In genomic region chr2:119896553-119897089, GRCm38 (mm10) we compare ENCODE assay signal across 8 mouse cellular contexts. TPM values are rescaled to one million over a fixed set of nuclear protein-coding genes. Genes with fewer than 3 reads are reported as not detected.
DNase-seq lines count a peak whose midpoint lies in the region; ATAC-seq and TF ChIP-seq lines count a peak whose summit lies in the region.

No protein-coding gene starts in this region.

- H3K4me3 ChIP-seq in forebrain, embryonic 16.5 days (replicated peaks; ENCODE audit: low read length) = peak overlapping the region; percentile 73
- H3K4me3 ChIP-seq in limb, embryonic 14.5 days (replicated peaks; ENCODE audit: low read length) = peak overlapping the region; percentile 50
- peak overlapping the region; percentile 53 for H3K4me3 ChIP-seq in neural tube, embryonic 12.5 days

- H3K36me3 ChIP-seq in forebrain, embryonic 16.5 days (ENCODE audit: control insufficient read depth, insufficient read depth) = no peaks in the 10 kb centered on the region
- no peaks in the 10 kb centered on the region for H3K36me3 ChIP-seq in limb, embryonic 14.5 days (ENCODE audit: control insufficient read depth, insufficient read depth, low read length)
- H3K36me3 ChIP-seq in neural tube, embryonic 12.5 days = 0 out of 2 replicates have a peak, but pooled peaks cover 2% of the 10 kb centered on the region

- H3K9me3 ChIP-seq in forebrain, embryonic 16.5 days (ENCODE audit: control insufficient read depth, low read length) = no peaks in the 10 kb centered on the region
- H3K9me3 ChIP-seq in limb, embryonic 14.5 days (ENCODE audit: control insufficient read depth, low read length) = no peaks in the 10 kb centered on the region
- no peaks in the 10 kb centered on the region for H3K9me3 ChIP-seq in neural tube, embryonic 12.5 days

- DNase-seq in thymus, postnatal 25 days = peak; percentile 2
- no peak for DNase-seq in thymus, postnatal 36 days
- no peak for DNase-seq in limb, embryonic 14.5 days (ENCODE audit: low spot score)
- no peak for DNase-seq in urinary bladder, postnatal 10 days (ENCODE audit: low spot score)
- no peak for DNase-seq in left cerebral cortex, postnatal 10 days (ENCODE audit: extremely low spot score in 1 of 2, low spot score in 2 of 2)
- DNase-seq in urinary bladder, postnatal 14 days (ENCODE audit: low spot score) = no peak

- peak overlapping the region; percentile 96 for H3K4me2 ChIP-seq in forebrain, embryonic 16.5 days (ENCODE audit: low read length)
- H3K4me2 ChIP-seq in limb, embryonic 14.5 days (replicated peaks; ENCODE audit: low read depth, low read length, severe bottlenecking) = peak overlapping the region; percentile 89
- peak overlapping the region; percentile 77 for H3K4me2 ChIP-seq in neural tube, embryonic 12.5 days (replicated peaks)

- no peak; the same call in 1 of the 2 replicates for TF ChIP-seq POLR2A in limb, embryonic 14.5 days (IDR thresholded peaks at IDR 0.05; ENCODE audit: borderline replicate concordance, extremely low read depth, insufficient read depth, insufficient read length)

- H3K27me3 ChIP-seq in forebrain, embryonic 16.5 days (replicated peaks; ENCODE audit: control insufficient read depth, insufficient read depth, low read length) = no peaks in the 10 kb centered on the region
- H3K27me3 ChIP-seq in limb, embryonic 14.5 days (ENCODE audit: control insufficient read depth, insufficient read depth, low read length) = no peaks in the 10 kb centered on the region
- no peaks in the 10 kb centered on the region for H3K27me3 ChIP-seq in neural tube, embryonic 12.5 days (replicated peaks)

- peak overlapping the region; percentile 68 for H3K9ac ChIP-seq in forebrain, embryonic 16.5 days (replicated peaks; ENCODE audit: low read depth, low read length)
- peak overlapping the region; percentile 60 for H3K9ac ChIP-seq in limb, embryonic 14.5 days (ENCODE audit: low read depth, low read length, severe bottlenecking)
- H3K9ac ChIP-seq in neural tube, embryonic 12.5 days = peak overlapping the region; percentile 58; the same call in 1 of the 2 replicates

- intact Hi-C loops in left cerebral cortex, postnatal 10 days (cut with DNase I) = no loop called here

- H3K27ac ChIP-seq in forebrain, embryonic 16.5 days (ENCODE audit: low read length) = peak overlapping the region; percentile 94
- H3K27ac ChIP-seq in limb, embryonic 14.5 days (replicated peaks; ENCODE audit: low read depth, low read length) = peak overlapping the region; percentile 85
- H3K27ac ChIP-seq in neural tube, embryonic 12.5 days = 0 out of 2 replicates have a peak overlapping the region, but pooled peaks have one; percentile 53

- 18% methylated on average over 19 of the region's 19 CpGs for whole genome bisulfite sequencing in forebrain, embryonic 16.5 days
- WGBS in limb, embryonic 14.5 days = 16% methylated on average over 19 of the region's 19 CpGs
- 16% methylated on average over 19 of the region's 19 CpGs for WGBS in neural tube, embryonic 12.5 days

- peaks cover 12% of the 10 kb centered on the region for H3K4me1 ChIP-seq in forebrain, embryonic 16.5 days (replicated peaks; ENCODE audit: control insufficient read depth, insufficient read depth, low read length)
- H3K4me1 ChIP-seq in limb, embryonic 14.5 days (ENCODE audit: control insufficient read depth, insufficient read depth, low read length) = peaks cover 13% of the 10 kb centered on the region
- H3K4me1 ChIP-seq in neural tube, embryonic 12.5 days = peaks cover 17% of the 10 kb centered on the region

- peak; percentile 58 for ATAC-seq in forebrain, embryonic 16.5 days
- ATAC-seq in limb, embryonic 14.5 days (ENCODE audit: low FRiP score, low read depth) = peak; percentile 83
- peak; percentile 62 for ATAC-seq in neural tube, embryonic 12.5 days (ENCODE audit: low FRiP score, low read depth)

RNA-seq across cellular contexts. Expression of gene Mga, which starts 0.4 kb away (rescaled TPM):
- 29.0 and 29.5 TPM in 2 replicates for polyA plus RNA-seq in forebrain, embryonic 16.5 days (2015; fragmentation: Nextera tagmentation; extraction: Ambion mirVana)
- 27.3 and 30.9 TPM in 2 replicates for polyA plus RNA-seq in limb, embryonic 14.5 days (2012; rRNA removed)
- polyA plus RNA-seq in limb, embryonic 14.5 days (2014; fragmentation: Nextera tagmentation; extraction: Ambion mirVana) = 38.4 and 42.3 TPM in 2 replicates
- 27.2 and 31.1 TPM in 2 replicates for polyA plus RNA-seq in neural tube, embryonic 12.5 days (2016; fragmentation: Nextera tagmentation; extraction: Ambion mirVana)
- 10 to 100 TPM; 57.9 to 63.5 TPM for total RNA-seq in left cerebral cortex, postnatal 10 days (2021)
